Mouse (Mus musculus) frontal cortex, adult 2 months (tissue): ENCODE results near the gene Map1b. TPM values are rescaled to one million over a fixed set of nuclear protein-coding genes. Genes with fewer than 3 reads are reported as not detected.
A peak's percentile ranks its signal among the peaks of the same experiment; 100 is the strongest.

Experiments
- DNase-seq, 2 experiments: peaks; one replicate each; pipeline ENCODE4 v3.0.0; 2022; ENCODE audit warnings: low spot score in 1 of 2; ENCODE audit errors: extremely low spot score in 1 of 2
- polyA plus RNA-seq: library from polyadenylated mRNA; depleted of rRNA; stranded (reverse); fragments of >200 nt; gene quantifications from 2 replicates; pipeline ENCODE4 v1.2.3, GENCODE M21; 2012

Map1b gene
- polyA plus RNA-seq, 1 experiment, result 146 TPM

- DNase-seq, result no peak
Observed at GRCm38 (mm10) chr13:99413481-99414351, 102.6 kb downstream of the Map1b start.

GRCm38 (mm10) chr13:99412477-99413080 lies 103.8 kb downstream of the Map1b start:
- peak in 1 of 2 experiments; percentile 58 for DNase-seq

GRCm38 (mm10) chr13:99411761-99412160 lies 104.6 kb downstream of the Map1b start:
- no peak for DNase-seq

GRCm38 (mm10) chr13:99410611-99411515 lies 105.5 kb downstream of the Map1b start:
- no peak for DNase-seq

GRCm38 (mm10) chr13:99409216-99409615 lies 107.1 kb downstream of the Map1b start:
- DNase-seq, result no peak

- DNase-seq, result no peak
Observed at GRCm38 (mm10) chr13:99399373-99399772, 117.0 kb downstream of the Map1b start.

GRCm38 (mm10) chr13:99398149-99398701 lies 118.1 kb downstream of the Map1b start:
- no peak for DNase-seq

GRCm38 (mm10) chr13:99397228-99397627 lies 119.1 kb downstream of the Map1b start:
- DNase-seq, result no peak

GRCm38 (mm10) chr13:99395531-99395930 lies 120.8 kb downstream of the Map1b start:
- peak in 1 of 2 experiments; percentile 37 for DNase-seq

- DNase-seq, result no peak
Observed at GRCm38 (mm10) chr13:99394694-99395093, 121.6 kb downstream of the Map1b start.

- no peak for DNase-seq
Observed at GRCm38 (mm10) chr13:99393128-99393527, 123.2 kb downstream of the Map1b start.

- DNase-seq, result peak; percentile 22 to 73
Observed at GRCm38 (mm10) chr13:99391417-99391816, 124.9 kb downstream of the Map1b start.

GRCm38 (mm10) chr13:99387901-99388811 lies 128.2 kb downstream of the Map1b start:
- no peak for DNase-seq

- DNase-seq, result no peak
Observed at GRCm38 (mm10) chr13:99386341-99386740, 130.0 kb downstream of the Map1b start.

- DNase-seq, result no peak
Observed at GRCm38 (mm10) chr13:99385911-99386310, 130.4 kb downstream of the Map1b start.

- DNase-seq, result no peak
Observed at GRCm38 (mm10) chr13:99384555-99385203, 131.7 kb downstream of the Map1b start.

GRCm38 (mm10) chr13:99382373-99382772 lies 134.0 kb downstream of the Map1b start:
- no peak for DNase-seq

GRCm38 (mm10) chr13:99378223-99378622 lies 138.1 kb downstream of the Map1b start:
- DNase-seq, result no peak

GRCm38 (mm10) chr13:99377055-99377454 lies 139.3 kb downstream of the Map1b start:
- DNase-seq, result no peak
